Mouse (Mus musculus) embryonic fibroblast, embryonic 13.5 days (primary cell): ENCODE results near the gene Acsl4.

Experiments used
- CTCF ChIP-seq: IDR thresholded peaks from 2 replicates; pipeline ENCODE4 v1.5.1; 2011; ENCODE audit warnings: mild to moderate bottlenecking, control low read depth, low read length, moderate library complexity, borderline replicate concordance; ENCODE audit not compliant: insufficient read depth
- POLR2A ChIP-seq: IDR thresholded peaks from 2 replicates; pipeline ENCODE4 v1.6.1; 2011; ENCODE audit warnings: low read depth, mild to moderate bottlenecking, control low read depth, low read length, moderate library complexity

DNA sequence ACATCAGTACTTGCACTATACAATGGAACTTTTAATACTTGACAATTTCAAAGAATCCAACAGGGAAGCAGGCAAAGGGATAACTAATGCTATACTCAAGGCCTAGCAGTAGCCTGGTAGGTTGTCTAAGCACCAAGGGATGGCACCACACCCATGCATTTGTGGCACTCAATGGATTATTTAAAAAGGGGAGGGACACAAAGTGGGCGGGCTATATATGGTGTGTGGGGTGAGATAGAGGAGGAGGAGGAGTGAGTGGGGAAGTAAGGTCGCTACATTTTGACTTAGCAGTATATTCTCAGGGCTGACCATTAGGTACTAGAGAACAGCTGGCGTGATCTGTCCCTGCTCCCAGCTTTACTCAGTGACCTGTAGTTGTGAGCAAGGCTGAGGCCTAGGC, 5.4 kb downstream of the Acsl4 start:
- TF ChIP-seq CTCF (no peak), POLR2A (no peak)
